Mouse (Mus musculus) MEL (cell line): ENCODE measurements at regions not wholly inside any gene's neighbourhood (a gene's known extent, or its start where the extent isn't known, plus 50 kb on each side); places are given as distances from the start of the nearest gene placed in this dataset.

Source experiments
- CTCF ChIP-seq, 3 experiments: IDR thresholded peaks in 2 of 3; conservative IDR thresholded peaks in 1 of 3; 2 replicates each; pipeline ENCODE4 v1.5.1; 2011 to 2012; ENCODE audit warnings: low read length in 3 of 3, low read depth in 2 of 3, mild to moderate bottlenecking in 2 of 3, improper control_type of control experiment in 1 of 3, inconsistent platforms in 1 of 3, mixed read lengths in 1 of 3, moderate library complexity in 1 of 3; ENCODE audit not compliant: control insufficient read depth in 1 of 3, insufficient read depth in 1 of 3, poor library complexity in 1 of 3, severe bottlenecking in 1 of 3
- GABPA ChIP-seq: IDR thresholded peaks from 2 replicates; pipeline ENCODE4 v1.6.1; 2012; ENCODE audit warnings: low read depth, mild to moderate bottlenecking, inconsistent platforms, low read length, improper control_type of control experiment, moderate library complexity
- HCFC1 ChIP-seq: IDR thresholded peaks from 2 replicates; pipeline ENCODE4 v1.6.1; 2012; ENCODE audit warnings: low read depth, mild to moderate bottlenecking, inconsistent platforms, low read length, improper control_type of control experiment, moderate library complexity
- JUND ChIP-seq: IDR thresholded peaks from 2 replicates; pipeline ENCODE4 v1.6.1; 2011; ENCODE audit warnings: low read depth, mild to moderate bottlenecking, improper control_type of control experiment, low read length
- MAX ChIP-seq: IDR thresholded peaks from 2 replicates; pipeline ENCODE4 v1.6.1; 2011; ENCODE audit warnings: low read length, improper control_type of control experiment
- NELFE ChIP-seq: IDR thresholded peaks from 2 replicates; pipeline ENCODE4 v1.6.1; 2011; ENCODE audit warnings: low read depth, low read length, improper control_type of control experiment
- POLR2A ChIP-seq, 2 experiments: IDR thresholded peaks; 2 replicates each; pipeline ENCODE4 v1.6.1; 2011 to 2012; ENCODE audit warnings: low read length in 2 of 2, mild to moderate bottlenecking in 2 of 2, control low read depth in 1 of 2, improper control_type of control experiment in 1 of 2, low read depth in 1 of 2, moderate library complexity in 1 of 2; ENCODE audit not compliant: control insufficient read depth in 1 of 2, insufficient read depth in 1 of 2, poor library complexity in 1 of 2
- RAD21 ChIP-seq: IDR thresholded peaks from 2 replicates; pipeline ENCODE4 v1.6.1; 2011; ENCODE audit warnings: mild to moderate bottlenecking, low read depth, low read length, improper control_type of control experiment
- UBTF ChIP-seq: IDR thresholded peaks from 2 replicates; pipeline ENCODE4 v1.6.1; 2012; ENCODE audit warnings: low read depth, mild to moderate bottlenecking, inconsistent platforms, low read length, improper control_type of control experiment, moderate library complexity, borderline replicate concordance; ENCODE audit not compliant: insufficient read depth
- ZC3H11A ChIP-seq: IDR thresholded peaks from 2 replicates; pipeline ENCODE4 v1.6.1; 2012; ENCODE audit warnings: low read depth, mild to moderate bottlenecking, inconsistent platforms, low read length, improper control_type of control experiment

DNA sequence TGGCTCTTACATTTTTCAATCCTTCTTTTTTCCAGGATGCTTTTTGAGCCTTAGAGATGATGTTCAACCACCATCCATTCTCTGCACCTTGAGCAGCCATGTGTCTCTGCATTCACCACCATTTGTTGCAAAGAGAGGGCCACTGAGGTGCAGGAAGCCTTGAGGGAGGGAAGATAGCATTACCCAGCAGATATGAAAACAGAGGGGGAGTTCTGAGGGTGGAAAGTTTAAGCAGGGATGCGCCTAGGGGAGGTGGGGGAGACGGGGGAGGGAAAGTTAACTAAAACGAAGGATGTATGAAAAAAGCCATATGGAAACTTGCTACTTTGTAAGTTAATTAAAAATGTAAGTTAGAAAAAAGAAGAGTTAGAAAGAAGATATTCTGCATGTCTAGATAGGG, 142.1 kb downstream of the Sec61b start:
- TF ChIP-seq NELFE (no peak), CTCF (IDR thresholded peaks at IDR 0.05 in 2 of 3, conservative IDR thresholded peaks at IDR 0.05 in 1 of 3; ENCODE audit: control insufficient read depth in 1 of 3, insufficient read depth in 1 of 3, low read depth in 2 of 3, low read length in 3 of 3, poor library complexity in 1 of 3, severe bottlenecking in 1 of 3) (no peak), HCFC1 (no peak), GABPA (no peak), POLR2A (IDR thresholded peaks at IDR 0.05; ENCODE audit: control insufficient read depth in 1 of 2, insufficient read depth in 1 of 2, low read depth in 1 of 2, low read length in 2 of 2, poor library complexity in 1 of 2) (no peak), UBTF (no peak), MAX (no peak), RAD21 (no peak), ZC3H11A (no peak), JUND (no peak)
